Mouse (Mus musculus): ENCODE measurements around the gene Mmadhc. TPM values are rescaled to one million over a fixed set of nuclear protein-coding genes. Genes with fewer than 3 reads are reported as not detected.

The Mmadhc gene
- polyA plus RNA-seq, 1 experiment from 2014 or later: 138 TPM

DNA sequence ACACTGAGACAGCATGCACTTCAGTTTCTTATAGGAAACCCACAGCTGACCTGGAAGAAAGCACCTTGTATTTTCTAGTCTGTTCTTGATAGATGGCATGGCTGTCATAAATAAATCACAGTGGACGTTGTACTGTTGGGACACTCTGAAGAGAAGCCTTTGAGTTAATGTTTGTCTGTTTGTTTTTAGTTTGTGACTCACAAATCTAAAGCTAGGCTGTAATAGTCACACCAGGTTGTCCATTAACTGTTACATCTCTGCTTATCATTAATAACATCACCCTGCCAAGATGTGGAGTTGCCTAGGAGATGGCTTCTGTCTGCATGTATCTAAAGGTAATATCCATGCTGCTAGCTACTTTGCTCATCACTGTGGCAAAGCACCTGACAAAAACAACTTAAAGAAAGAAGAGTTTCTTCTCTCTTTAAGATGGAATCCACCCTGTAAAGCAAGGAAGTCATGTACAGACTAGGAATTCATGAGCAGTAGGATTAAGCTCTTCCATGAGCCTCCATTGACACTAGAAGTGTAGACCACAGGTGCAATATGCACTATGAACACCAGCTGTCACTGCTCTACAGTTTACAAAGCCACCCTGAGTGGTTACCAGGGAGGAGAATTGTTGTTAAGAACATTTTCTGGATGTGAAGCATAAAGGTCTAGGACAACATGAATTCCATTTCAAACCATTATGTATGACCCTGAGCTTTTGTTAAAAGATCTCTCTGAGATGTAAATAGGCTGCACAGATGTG, 8.4 kb upstream of the Mmadhc start:
- no peak overlapping the region for H3K4me3 ChIP-seq (ENCODE audit: low read length)
- ATAC-seq: 0 out of 2 replicates have a peak, but pooled peaks have one; percentile 77
- no peaks in the 10 kb centered on the region for H3K27me3 ChIP-seq (replicated peaks; ENCODE audit: control insufficient read depth, insufficient read depth, low read length)
- no peak overlapping the region for H3K27ac ChIP-seq (ENCODE audit: low read depth, low read length)
- no peaks in the 10 kb centered on the region for H3K36me3 ChIP-seq (ENCODE audit: control insufficient read depth, insufficient read depth, low read length)
- no peak overlapping the region for H3K4me2 ChIP-seq (ENCODE audit: low read length)
- peaks cover 2% of the 10 kb centered on the region for H3K4me1 ChIP-seq (ENCODE audit: control insufficient read depth, insufficient read depth, low read depth, low read length)
- 49% methylated on average over 1 of the region's 1 CpGs for WGBS
- no peak overlapping the region for H3K9ac ChIP-seq (ENCODE audit: low read depth, low read length)
- no peaks in the 10 kb centered on the region for H3K9me3 ChIP-seq (ENCODE audit: control insufficient read depth, low read length)

DNA sequence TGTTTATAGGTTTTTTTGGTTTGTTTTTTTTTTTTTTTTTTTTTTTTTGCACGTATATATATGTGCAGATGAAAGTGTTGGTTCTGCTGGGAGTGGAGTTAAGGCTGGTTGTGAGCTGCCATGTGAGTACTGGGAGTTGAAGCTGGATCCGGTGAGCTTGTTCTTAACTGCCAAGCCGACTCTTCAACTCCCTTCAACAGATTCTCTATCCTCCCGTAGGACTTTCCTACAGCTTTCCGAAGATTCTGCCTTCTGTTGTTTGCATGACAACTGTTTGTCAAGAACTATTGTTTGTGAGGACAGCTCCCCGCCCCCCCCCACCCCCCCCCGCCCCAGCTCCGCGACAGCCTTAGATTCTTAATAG, 368 bp upstream of the Mmadhc start:
- Histone ChIP-seq H3K4me2 (ENCODE audit: low read length) (peak overlapping the region; percentile 64), H3K4me1 (ENCODE audit: control insufficient read depth, insufficient read depth, low read depth, low read length) (peaks cover 19% of the 10 kb centered on the region), H3K9me3 (ENCODE audit: control insufficient read depth, low read length) (no peaks in the 10 kb centered on the region), H3K36me3 (ENCODE audit: control insufficient read depth, insufficient read depth, low read length) (no peaks in the 10 kb centered on the region), H3K9ac (ENCODE audit: low read depth, low read length) (peak overlapping the region; percentile 9; the same call in 1 of the 2 replicates), H3K4me3 (ENCODE audit: low read length) (peak overlapping the region; percentile 92), H3K27me3 (replicated peaks; ENCODE audit: control insufficient read depth, insufficient read depth, low read length) (no peaks in the 10 kb centered on the region), H3K27ac (ENCODE audit: low read depth, low read length) (no peak overlapping the region)
- WGBS: 2% methylated on average over 9 of the region's 9 CpGs
- ATAC-seq: peak; percentile 41; the same call in 1 of the 2 replicates

DNA sequence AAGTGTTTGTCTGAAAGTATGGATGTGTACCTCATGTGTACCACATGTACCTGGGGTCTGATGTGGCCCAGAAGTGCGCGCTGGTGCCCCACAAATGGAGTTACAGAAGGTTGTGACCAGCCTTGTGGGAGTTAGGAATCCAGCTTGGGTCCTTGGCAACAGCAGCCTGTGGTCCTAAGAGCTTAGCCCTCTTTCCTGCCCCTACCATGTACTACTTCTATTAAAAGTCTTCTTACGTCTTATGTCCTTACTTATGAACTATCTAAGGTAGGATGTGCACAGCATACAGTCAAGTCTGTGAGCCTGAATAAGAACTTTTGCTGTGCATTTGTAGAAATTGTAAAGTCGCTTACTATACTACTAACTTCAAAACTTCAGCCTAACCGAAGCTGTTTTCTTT, 1.0 kb downstream of the Mmadhc start:
- Histone ChIP-seq H3K4me1 (ENCODE audit: control insufficient read depth, insufficient read depth, low read depth, low read length) (peaks cover 19% of the 10 kb centered on the region), H3K9ac (ENCODE audit: low read depth, low read length) (peak overlapping the region; percentile 20), H3K4me3 (ENCODE audit: low read length) (peak overlapping the region; percentile 92), H3K27ac (ENCODE audit: low read depth, low read length) (no peak overlapping the region), H3K36me3 (ENCODE audit: control insufficient read depth, insufficient read depth, low read length) (peaks cover 5% of the 10 kb centered on the region; the same call in 1 of the 2 replicates), H3K9me3 (ENCODE audit: control insufficient read depth, low read length) (no peaks in the 10 kb centered on the region), H3K4me2 (ENCODE audit: low read length) (peak overlapping the region; percentile 71), H3K27me3 (replicated peaks; ENCODE audit: control insufficient read depth, insufficient read depth, low read length) (no peaks in the 10 kb centered on the region)
- WGBS: 31% methylated on average over 5 of the region's 5 CpGs
- ATAC-seq: no peak

DNA sequence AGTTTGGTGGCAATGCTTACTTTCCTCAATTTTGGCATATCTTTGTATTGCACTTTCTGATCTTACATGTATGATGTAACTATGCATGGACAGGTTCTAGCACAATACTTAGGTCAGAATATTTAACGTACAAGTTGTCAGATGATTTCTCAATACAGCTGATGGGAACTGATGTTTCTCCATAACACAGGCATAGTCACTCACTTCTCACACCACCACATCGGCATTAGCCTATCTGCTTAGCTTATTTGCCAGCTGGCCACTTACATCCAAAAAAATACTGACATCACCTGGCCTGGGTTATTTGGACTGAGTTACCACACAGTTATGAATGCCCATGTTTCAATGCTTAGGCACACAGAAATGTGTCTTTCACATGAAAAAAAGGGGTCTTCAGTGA, 2.5 kb downstream of the Mmadhc start:
- Histone ChIP-seq H3K9ac (ENCODE audit: low read depth, low read length) (no peak overlapping the region), H3K27me3 (replicated peaks; ENCODE audit: control insufficient read depth, insufficient read depth, low read length) (no peaks in the 10 kb centered on the region), H3K36me3 (ENCODE audit: control insufficient read depth, insufficient read depth, low read length) (peaks cover 5% of the 10 kb centered on the region; the same call in 1 of the 2 replicates), H3K4me3 (ENCODE audit: low read length) (no peak overlapping the region), H3K9me3 (ENCODE audit: control insufficient read depth, low read length) (no peaks in the 10 kb centered on the region), H3K27ac (ENCODE audit: low read depth, low read length) (no peak overlapping the region), H3K4me1 (ENCODE audit: control insufficient read depth, insufficient read depth, low read depth, low read length) (peaks cover 19% of the 10 kb centered on the region), H3K4me2 (ENCODE audit: low read length) (peak overlapping the region; percentile 5)
- WGBS: 80% methylated on average over 2 of the region's 2 CpGs
- ATAC-seq: no peak

DNA sequence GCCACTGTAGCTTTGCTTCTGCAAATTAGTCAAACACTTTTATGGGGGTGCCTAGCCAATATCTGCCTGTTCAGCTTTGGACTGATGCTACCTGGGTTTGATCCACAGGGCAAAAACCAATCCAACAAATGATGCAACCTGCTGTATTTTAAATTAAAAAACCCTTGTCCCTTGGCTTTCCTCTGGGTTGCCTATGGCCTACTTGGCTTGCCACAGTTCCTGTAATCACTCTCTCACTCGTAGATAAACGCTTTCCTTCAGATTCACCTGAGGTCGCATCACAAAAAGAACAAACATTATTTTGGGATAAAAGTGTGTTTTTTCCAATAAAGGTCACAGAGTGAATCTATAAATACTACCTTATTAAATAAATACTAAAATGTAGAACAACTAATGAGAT, 3.0 kb downstream of the Mmadhc start:
- Histone ChIP-seq H3K36me3 (ENCODE audit: control insufficient read depth, insufficient read depth, low read length) (peaks cover 5% of the 10 kb centered on the region; the same call in 1 of the 2 replicates), H3K9me3 (ENCODE audit: control insufficient read depth, low read length) (no peaks in the 10 kb centered on the region), H3K9ac (ENCODE audit: low read depth, low read length) (no peak overlapping the region), H3K4me3 (ENCODE audit: low read length) (no peak overlapping the region), H3K4me1 (ENCODE audit: control insufficient read depth, insufficient read depth, low read depth, low read length) (peaks cover 19% of the 10 kb centered on the region), H3K27ac (ENCODE audit: low read depth, low read length) (no peak overlapping the region), H3K27me3 (replicated peaks; ENCODE audit: control insufficient read depth, insufficient read depth, low read length) (no peaks in the 10 kb centered on the region), H3K4me2 (ENCODE audit: low read length) (no peak overlapping the region)
- no peak for ATAC-seq
- 86% methylated on average over 3 of the region's 3 CpGs for WGBS

DNA sequence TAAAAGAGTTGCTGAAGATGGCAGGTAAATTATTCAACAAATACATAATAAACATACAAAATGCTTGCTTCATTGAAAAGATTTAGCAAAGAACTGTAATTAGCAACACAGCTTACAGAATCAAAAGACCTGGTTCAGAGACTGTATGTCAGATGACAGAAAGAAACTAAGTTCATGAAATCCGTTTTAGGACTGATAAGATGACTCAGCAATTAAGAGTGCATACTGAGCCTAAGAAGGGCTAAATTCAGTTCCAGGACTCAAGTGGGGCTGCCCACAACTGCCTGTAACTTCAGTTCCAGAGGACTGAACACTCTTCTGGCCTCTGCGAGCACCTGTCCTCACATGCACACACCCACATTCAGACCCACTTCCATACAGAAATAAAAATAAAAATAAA, 4.7 kb downstream of the Mmadhc start:
- no peak overlapping the region for H3K9ac ChIP-seq (ENCODE audit: low read depth, low read length)
- H3K36me3 ChIP-seq (ENCODE audit: control insufficient read depth, insufficient read depth, low read length): peaks cover 12% of the 10 kb centered on the region
- no peak overlapping the region for H3K27ac ChIP-seq (ENCODE audit: low read depth, low read length)
- H3K9me3 ChIP-seq (ENCODE audit: control insufficient read depth, low read length): no peaks in the 10 kb centered on the region
- no peaks in the 10 kb centered on the region for H3K27me3 ChIP-seq (replicated peaks; ENCODE audit: control insufficient read depth, insufficient read depth, low read length)
- H3K4me1 ChIP-seq (ENCODE audit: control insufficient read depth, insufficient read depth, low read depth, low read length): peaks cover 19% of the 10 kb centered on the region
- no peak overlapping the region for H3K4me2 ChIP-seq (ENCODE audit: low read length)
- WGBS: 79% methylated on average over 2 of the region's 2 CpGs
- no peak overlapping the region for H3K4me3 ChIP-seq (ENCODE audit: low read length)
- ATAC-seq: no peak

DNA sequence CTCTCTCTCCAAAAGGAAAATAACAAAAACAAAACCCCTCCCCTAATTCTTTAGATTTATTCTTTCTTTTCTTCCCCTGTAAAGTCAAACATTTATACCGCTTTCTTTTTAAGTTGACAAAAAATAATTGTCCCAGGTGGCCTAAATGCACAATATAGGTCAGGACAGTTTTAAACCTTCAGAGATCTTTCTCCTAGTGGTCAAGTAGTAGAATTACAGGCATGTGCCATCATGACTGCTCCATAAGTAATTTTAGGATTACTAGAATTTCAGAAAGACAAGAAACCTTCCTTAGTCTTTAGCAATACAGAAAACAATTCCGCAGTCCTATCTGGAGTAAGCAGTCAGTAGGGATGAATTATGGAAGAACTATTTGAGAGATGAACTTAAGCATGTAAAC, 5.8 kb downstream of the Mmadhc start:
- Histone ChIP-seq H3K4me1 (ENCODE audit: control insufficient read depth, insufficient read depth, low read depth, low read length) (peaks cover 19% of the 10 kb centered on the region), H3K27ac (ENCODE audit: low read depth, low read length) (no peak overlapping the region), H3K9me3 (ENCODE audit: control insufficient read depth, low read length) (no peaks in the 10 kb centered on the region), H3K4me3 (ENCODE audit: low read length) (no peak overlapping the region), H3K9ac (ENCODE audit: low read depth, low read length) (no peak overlapping the region), H3K4me2 (ENCODE audit: low read length) (no peak overlapping the region), H3K36me3 (ENCODE audit: control insufficient read depth, insufficient read depth, low read length) (peaks cover 12% of the 10 kb centered on the region), H3K27me3 (replicated peaks; ENCODE audit: control insufficient read depth, insufficient read depth, low read length) (no peaks in the 10 kb centered on the region)
- WGBS: 96% methylated on average over 2 of the region's 2 CpGs
- no peak for ATAC-seq

DNA sequence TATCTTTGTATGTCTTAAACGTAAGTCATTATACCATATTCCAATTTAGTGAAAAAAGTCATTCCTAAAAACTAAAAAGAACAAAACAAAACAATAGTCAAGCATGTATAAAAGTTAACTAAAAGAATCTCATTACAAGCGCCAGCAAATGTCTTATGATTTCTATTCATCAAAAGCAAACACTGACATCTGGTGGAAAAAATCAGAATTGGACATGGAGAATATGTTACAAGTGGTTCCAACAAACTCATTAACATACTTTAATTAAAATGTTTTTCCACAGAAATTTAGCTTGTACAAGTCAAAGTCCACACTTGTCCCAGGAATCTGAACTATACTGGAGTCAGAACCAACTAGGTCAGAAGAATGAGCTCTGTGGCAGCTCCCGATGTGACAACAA, 11.8 kb downstream of the Mmadhc start:
- Histone ChIP-seq H3K4me2 (ENCODE audit: low read length) (no peak overlapping the region), H3K4me3 (ENCODE audit: low read length) (no peak overlapping the region), H3K9ac (ENCODE audit: low read depth, low read length) (no peak overlapping the region), H3K36me3 (ENCODE audit: control insufficient read depth, insufficient read depth, low read length) (peaks cover 21% of the 10 kb centered on the region), H3K4me1 (ENCODE audit: control insufficient read depth, insufficient read depth, low read depth, low read length) (no peaks in the 10 kb centered on the region), H3K9me3 (ENCODE audit: control insufficient read depth, low read length) (no peaks in the 10 kb centered on the region), H3K27ac (ENCODE audit: low read depth, low read length) (no peak overlapping the region), H3K27me3 (replicated peaks; ENCODE audit: control insufficient read depth, insufficient read depth, low read length) (no peaks in the 10 kb centered on the region)
- 64% methylated on average over 3 of the region's 3 CpGs for WGBS
- no peak for ATAC-seq

DNA sequence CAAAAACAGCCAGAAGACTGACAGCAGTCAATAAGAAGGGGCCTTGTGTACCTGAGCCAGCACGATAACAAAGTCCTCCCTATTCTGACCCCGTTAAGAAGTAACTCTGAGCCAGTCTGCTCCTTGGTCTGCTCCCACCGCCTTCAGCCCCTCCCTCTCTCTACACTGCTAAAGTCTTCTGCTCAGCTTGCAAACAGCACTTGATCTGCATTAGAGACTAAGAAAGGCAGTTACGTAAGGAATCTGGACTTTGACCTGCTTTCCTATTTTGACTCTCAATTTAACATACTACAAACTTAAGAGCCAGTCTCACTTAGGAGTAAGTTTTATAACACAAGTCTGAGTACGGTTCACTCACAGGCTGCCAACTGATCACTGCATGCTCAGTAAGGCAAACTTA, 12.6 kb downstream of the Mmadhc start:
- Histone ChIP-seq H3K27ac (ENCODE audit: low read depth, low read length) (no peak overlapping the region), H3K4me3 (ENCODE audit: low read length) (no peak overlapping the region), H3K9me3 (ENCODE audit: control insufficient read depth, low read length) (no peaks in the 10 kb centered on the region), H3K4me1 (ENCODE audit: control insufficient read depth, insufficient read depth, low read depth, low read length) (no peaks in the 10 kb centered on the region), H3K9ac (ENCODE audit: low read depth, low read length) (no peak overlapping the region), H3K36me3 (ENCODE audit: control insufficient read depth, insufficient read depth, low read length) (peaks cover 22% of the 10 kb centered on the region), H3K4me2 (ENCODE audit: low read length) (no peak overlapping the region), H3K27me3 (replicated peaks; ENCODE audit: control insufficient read depth, insufficient read depth, low read length) (no peaks in the 10 kb centered on the region)
- 89% methylated on average over 5 of the region's 5 CpGs for WGBS
- ATAC-seq: no peak
